Mouse (Mus musculus) neural tube, embryonic 13.5 days (tissue): ENCODE measurements at regions not wholly inside any gene's neighbourhood (a gene's known extent, or its start where the extent isn't known, plus 50 kb on each side); places are given as distances from the start of the nearest gene placed in this dataset.

Source experiments
- ATAC-seq: fragments of 200-750 bp; cut with Nextera tagmentation; 2 replicates; pipeline ENCODE4 v1.8.0; 2017; ENCODE audit warnings: low read depth, mild to moderate bottlenecking, moderate TSS enrichment, moderate library complexity
- H3K27ac ChIP-seq: fragments of 300-500 bp; sonication (generic); replicated peaks from 2 replicates; pipeline ENCODE4 v1.5.1; 2015; ENCODE audit warnings: moderate library complexity, mild to moderate bottlenecking, inconsistent platforms
- H3K27me3 ChIP-seq: fragments of 300-500 bp; sonication (generic); 2 replicates; pipeline ENCODE4 v1.6.1; 2015; ENCODE audit warnings: mild to moderate bottlenecking, inconsistent platforms
- H3K36me3 ChIP-seq: fragments of 300-500 bp; sonication (generic); 2 replicates; pipeline ENCODE4 v1.6.1; 2015; ENCODE audit warnings: mild to moderate bottlenecking, inconsistent platforms
- H3K4me1 ChIP-seq: fragments of 300-500 bp; sonication (generic); replicated peaks from 2 replicates; pipeline ENCODE4 v1.6.1; 2015; ENCODE audit warnings: inconsistent platforms
- H3K4me2 ChIP-seq: fragments of 300-500 bp; sonication (generic); 2 replicates; pipeline ENCODE4 v1.6.1; 2015; ENCODE audit warnings: inconsistent platforms, mild to moderate bottlenecking, moderate library complexity
- H3K4me3 ChIP-seq: fragments of 300-500 bp; sonication (generic); 2 replicates; pipeline ENCODE4 v1.5.1; 2015; ENCODE audit warnings: mild to moderate bottlenecking, inconsistent platforms
- H3K9ac ChIP-seq: fragments of 300-500 bp; sonication (generic); 2 replicates; pipeline ENCODE4 v1.6.1; 2015; ENCODE audit warnings: moderate library complexity, mild to moderate bottlenecking, inconsistent platforms
- H3K9me3 ChIP-seq: fragments of 300-500 bp; sonication (generic); 2 replicates; pipeline ENCODE4 v1.6.1; 2016; ENCODE audit warnings: inconsistent platforms
- WGBS: fragments of 180-500 bp; shearing (Covaris S2); methylation state at CpG from one replicate; pipeline ENCODE4 v1.1.7; 2015; 5-methylcytosine and 5-hydroxymethylcytosine counted together

DNA sequence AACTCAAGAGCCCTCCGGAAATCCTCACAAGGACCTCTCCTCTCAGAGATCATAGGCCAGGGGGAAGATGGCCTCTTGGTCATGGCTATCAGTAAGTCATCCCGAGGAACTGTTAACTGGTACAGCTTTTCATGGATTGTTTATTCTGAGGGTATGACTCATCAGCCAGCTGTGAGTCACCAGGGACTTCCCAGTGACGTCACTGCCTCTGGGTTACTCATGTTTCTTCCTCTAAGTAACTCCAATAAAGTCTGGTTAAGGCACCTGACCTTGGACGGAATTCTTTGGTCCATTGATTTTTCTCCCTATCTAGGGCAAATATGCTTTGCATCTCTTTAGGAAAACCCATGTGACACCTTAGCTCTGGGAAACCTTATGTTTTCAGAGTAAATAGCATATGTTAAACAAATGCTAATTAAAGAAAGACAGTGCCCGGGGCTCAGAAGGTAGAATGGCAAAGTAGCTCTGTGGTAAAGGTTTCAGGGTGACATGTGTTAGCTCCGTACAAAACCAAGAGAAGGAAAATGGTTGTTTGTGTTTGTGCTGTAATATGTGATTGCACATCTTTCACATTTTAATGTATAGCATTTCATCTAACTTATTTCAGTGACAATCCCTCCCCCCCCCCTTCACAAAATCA lies 289.7 kb upstream of the Xylt1 start:
- no peak overlapping the region for H3K9ac ChIP-seq
- WGBS: 63% methylated on average over 6 of the region's 6 CpGs
- no peaks in the 10 kb centered on the region for H3K9me3 ChIP-seq
- ATAC-seq: no peak
- H3K4me3 ChIP-seq: no peak overlapping the region
- no peaks in the 10 kb centered on the region for H3K27me3 ChIP-seq
- H3K36me3 ChIP-seq: no peaks in the 10 kb centered on the region
- no peaks in the 10 kb centered on the region for H3K4me1 ChIP-seq
- no peak overlapping the region for H3K27ac ChIP-seq
- H3K4me2 ChIP-seq: no peak overlapping the region

GRCm38 (mm10) chr7:117092860-117093259 lies 287.9 kb upstream of the Xylt1 start:
- no peak for ATAC-seq
- Histone ChIP-seq H3K9ac (no peak overlapping the region), H3K27ac (no peak overlapping the region)

DNA sequence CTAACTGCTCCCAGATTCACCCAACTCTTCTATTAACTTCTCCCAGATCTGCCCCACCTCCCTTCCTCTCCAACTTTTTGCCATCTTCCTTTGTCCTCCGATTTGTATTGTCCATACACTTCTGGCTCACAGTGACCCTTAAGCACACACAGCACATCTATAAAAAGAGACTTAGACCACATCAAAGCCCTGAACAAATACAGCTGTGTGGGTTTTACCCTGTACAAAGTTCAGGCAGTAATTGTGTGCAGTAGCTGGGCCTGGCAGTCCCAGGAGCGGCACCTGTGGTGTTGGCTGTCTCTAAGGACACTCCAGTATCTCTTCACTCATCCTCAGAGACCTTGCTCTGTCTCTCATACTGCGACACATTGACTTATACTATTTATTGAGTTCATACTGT lies 283.2 kb upstream of the Xylt1 start:
- no peak for ATAC-seq
- H3K4me1 ChIP-seq: no peaks in the 10 kb centered on the region
- no peak overlapping the region for H3K9ac ChIP-seq
- no peak overlapping the region for H3K4me3 ChIP-seq
- no peaks in the 10 kb centered on the region for H3K36me3 ChIP-seq
- H3K4me2 ChIP-seq: no peak overlapping the region
- H3K27ac ChIP-seq: no peak overlapping the region
- no peaks in the 10 kb centered on the region for H3K27me3 ChIP-seq
- 68% methylated on average over 3 of the region's 3 CpGs for WGBS
- no peaks in the 10 kb centered on the region for H3K9me3 ChIP-seq

More at GRCm38 (mm10) chr7:117092860-117093259, 287.9 kb upstream of the Xylt1 start:
- WGBS: 94% methylated on average over 4 of the region's 4 CpGs
- Histone ChIP-seq H3K27me3 (no peaks in the 10 kb centered on the region), H3K4me2 (no peak overlapping the region), H3K4me1 (no peaks in the 10 kb centered on the region), H3K4me3 (no peak overlapping the region), H3K36me3 (no peaks in the 10 kb centered on the region), H3K9me3 (no peaks in the 10 kb centered on the region)

DNA sequence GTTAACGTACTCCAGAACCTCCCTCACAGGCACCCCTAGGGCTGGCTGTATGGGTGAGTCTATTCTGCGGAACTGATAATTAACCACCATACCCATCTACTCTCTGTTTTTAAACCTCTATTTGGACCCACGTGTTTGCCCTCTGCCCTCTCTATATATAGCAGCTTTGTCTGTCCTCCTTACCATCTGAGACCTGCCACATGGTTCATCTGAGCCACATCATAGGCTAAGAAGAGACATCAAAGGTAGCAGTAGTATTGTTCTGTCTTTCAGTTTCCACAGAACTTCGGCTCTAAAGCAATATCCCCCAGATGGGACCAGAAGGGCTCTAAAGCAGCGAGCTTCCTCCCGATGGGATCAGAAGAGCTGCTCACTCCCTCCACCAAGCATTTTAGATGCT lies 281.7 kb upstream of the Xylt1 start:
- ATAC-seq: no peak

DNA sequence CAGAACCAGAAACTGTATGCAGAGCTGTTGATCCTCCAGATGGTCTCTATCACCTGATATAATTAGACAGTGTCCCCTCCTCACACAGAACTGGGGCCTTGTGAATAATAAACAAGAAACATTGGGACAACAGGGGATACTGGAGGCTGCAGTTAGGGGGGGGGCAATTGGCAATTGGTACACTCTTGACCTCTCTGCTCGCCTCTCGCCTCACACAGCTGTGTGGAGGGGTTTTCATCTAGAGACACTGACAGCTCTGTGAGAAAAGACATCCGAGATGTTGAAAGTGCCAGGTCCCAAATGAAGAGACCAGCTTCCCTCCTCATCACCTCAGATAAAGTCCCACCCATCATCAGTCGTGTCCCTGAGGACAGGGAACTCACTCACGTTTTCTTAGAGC lies 277.7 kb upstream of the Xylt1 start:
- H3K9ac ChIP-seq: no peak overlapping the region
- H3K4me1 ChIP-seq: no peaks in the 10 kb centered on the region
- no peak for ATAC-seq
- no peaks in the 10 kb centered on the region for H3K9me3 ChIP-seq
- H3K27ac ChIP-seq: no peak overlapping the region
- WGBS: 75% methylated on average over 5 of the region's 5 CpGs
- H3K27me3 ChIP-seq: no peaks in the 10 kb centered on the region
- no peak overlapping the region for H3K4me2 ChIP-seq
- H3K36me3 ChIP-seq: no peaks in the 10 kb centered on the region
- no peak overlapping the region for H3K4me3 ChIP-seq

More for the DNA sequence above, 281.7 kb upstream of the Xylt1 start:
- Histone ChIP-seq H3K9me3 (no peaks in the 10 kb centered on the region), H3K27me3 (no peaks in the 10 kb centered on the region), H3K36me3 (no peaks in the 10 kb centered on the region), H3K9ac (no peak overlapping the region), H3K4me2 (no peak overlapping the region), H3K4me1 (no peaks in the 10 kb centered on the region), H3K4me3 (no peak overlapping the region), H3K27ac (no peak overlapping the region)
- 74% methylated on average over 6 of the region's 6 CpGs for WGBS

DNA sequence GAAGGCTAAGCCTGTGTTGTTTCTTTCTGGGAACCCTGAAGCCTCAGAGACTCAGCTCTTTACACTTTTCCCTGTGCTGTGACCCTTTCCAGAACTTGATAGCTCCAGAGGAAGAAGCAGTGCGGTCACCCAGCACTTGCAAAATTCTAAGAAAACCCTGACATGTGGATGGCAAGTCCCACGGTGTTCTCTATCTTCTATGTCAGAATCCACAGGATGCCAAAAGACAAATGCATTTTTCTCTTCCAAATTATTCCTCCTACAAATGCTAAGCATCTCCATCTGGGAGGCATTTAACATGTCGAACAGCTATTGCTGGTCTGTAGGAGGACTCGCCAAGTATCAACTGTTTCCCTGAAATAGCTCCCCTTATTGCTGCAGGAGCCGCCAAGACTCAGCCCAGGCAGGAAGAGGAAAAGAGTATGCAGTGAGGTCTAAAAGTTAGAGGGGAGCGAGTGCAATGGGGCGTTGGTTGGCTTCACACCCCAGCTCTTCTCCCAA lies 274.0 kb upstream of the Xylt1 start:
- Histone ChIP-seq H3K4me1 (no peaks in the 10 kb centered on the region), H3K36me3 (no peaks in the 10 kb centered on the region), H3K27ac (no peak overlapping the region), H3K27me3 (no peaks in the 10 kb centered on the region), H3K9me3 (no peaks in the 10 kb centered on the region), H3K4me2 (no peak overlapping the region), H3K4me3 (no peak overlapping the region), H3K9ac (no peak overlapping the region)
- WGBS: 88% methylated on average over 7 of the region's 7 CpGs
- ATAC-seq: no peak

DNA sequence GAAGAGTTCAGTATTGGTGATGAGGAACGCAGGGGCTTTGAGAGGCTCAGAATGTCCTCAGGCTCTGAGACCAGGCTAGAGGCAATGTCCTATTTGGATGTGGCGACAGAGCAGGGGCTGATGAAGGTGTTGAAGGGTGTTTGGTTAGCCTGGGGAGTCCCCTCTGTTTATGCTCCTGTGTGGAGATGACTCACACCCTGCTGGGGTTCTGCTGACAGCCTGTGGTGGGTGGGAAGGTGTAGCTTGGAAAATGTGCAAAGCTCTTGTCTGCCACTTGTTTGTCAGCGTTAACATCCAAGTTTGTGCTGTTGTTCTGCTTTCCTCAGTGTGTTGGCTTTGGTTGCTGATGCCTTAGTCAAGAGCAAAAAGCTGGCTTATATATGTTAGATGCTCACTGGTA lies 272.4 kb upstream of the Xylt1 start:
- Histone ChIP-seq H3K4me2 (no peak overlapping the region), H3K27me3 (no peaks in the 10 kb centered on the region), H3K9ac (no peak overlapping the region), H3K4me1 (no peaks in the 10 kb centered on the region), H3K4me3 (no peak overlapping the region), H3K27ac (no peak overlapping the region), H3K36me3 (no peaks in the 10 kb centered on the region), H3K9me3 (no peaks in the 10 kb centered on the region)
- ATAC-seq: no peak
- WGBS: 89% methylated on average over 3 of the region's 3 CpGs

DNA sequence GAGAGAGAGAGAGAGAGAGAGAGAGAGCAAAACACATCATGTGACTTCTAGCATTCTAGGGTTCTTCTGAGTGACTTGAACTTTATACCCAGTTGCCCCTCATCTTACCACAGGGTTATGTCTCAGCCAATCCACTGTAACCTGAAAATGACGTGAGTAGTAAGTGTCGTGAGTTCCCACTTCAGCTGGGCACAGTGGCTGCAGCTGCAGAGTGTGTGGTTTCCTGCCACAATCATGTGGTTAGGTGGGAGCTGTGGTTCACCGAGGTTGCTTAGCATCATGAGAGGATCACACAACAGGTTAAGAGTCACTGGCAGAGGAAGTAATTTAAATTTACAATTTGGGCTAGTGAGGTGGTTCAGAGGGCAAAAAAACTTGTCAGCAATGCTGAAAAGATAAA lies 253.1 kb upstream of the Xylt1 start:
- Histone ChIP-seq H3K27me3 (no peaks in the 10 kb centered on the region), H3K4me3 (no peak overlapping the region), H3K4me2 (no peak overlapping the region), H3K36me3 (no peaks in the 10 kb centered on the region), H3K4me1 (no peaks in the 10 kb centered on the region), H3K27ac (no peak overlapping the region), H3K9ac (no peak overlapping the region), H3K9me3 (no peaks in the 10 kb centered on the region)
- WGBS: 67% methylated on average over 3 of the region's 3 CpGs
- no peak for ATAC-seq

- H3K4me3 ChIP-seq: no peak overlapping the region
- no peak for ATAC-seq
- WGBS: 94% methylated on average over 1 of the region's 1 CpGs
- no peak overlapping the region for H3K4me2 ChIP-seq
- H3K27me3 ChIP-seq: no peaks in the 10 kb centered on the region
- no peak overlapping the region for H3K9ac ChIP-seq
- no peaks in the 10 kb centered on the region for H3K36me3 ChIP-seq
- H3K27ac ChIP-seq: no peak overlapping the region
- H3K9me3 ChIP-seq: no peaks in the 10 kb centered on the region
- H3K4me1 ChIP-seq: peaks cover 11% of the 10 kb centered on the region
These were observed 245.9 kb upstream of the Xylt1 start for GRCm38 (mm10) chr7:117134869-117135268.

DNA sequence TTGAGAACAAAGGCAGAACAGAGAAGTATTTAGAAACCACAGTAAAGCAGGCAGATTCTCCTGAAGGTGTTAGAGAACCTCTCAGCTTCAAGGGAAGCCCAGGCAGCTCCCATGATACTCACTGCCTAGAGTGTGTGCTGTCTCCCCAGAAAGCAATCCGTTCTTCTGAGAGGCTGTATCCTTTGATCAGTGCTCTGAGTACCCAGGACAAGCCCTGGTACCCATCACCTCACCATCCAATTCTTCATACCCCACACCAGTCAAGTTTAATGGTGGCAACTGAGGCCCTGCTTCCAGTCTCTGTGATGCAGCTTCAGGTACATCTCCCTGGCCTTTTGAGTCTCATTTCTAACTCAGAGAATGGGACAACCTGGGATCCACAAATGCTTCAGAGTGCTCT lies 242.1 kb upstream of the Xylt1 start:
- peaks cover 17% of the 10 kb centered on the region for H3K4me1 ChIP-seq
- no peaks in the 10 kb centered on the region for H3K27me3 ChIP-seq
- no peak overlapping the region for H3K4me2 ChIP-seq
- H3K9ac ChIP-seq: no peak overlapping the region
- no peak overlapping the region for H3K27ac ChIP-seq
- no peaks in the 10 kb centered on the region for H3K36me3 ChIP-seq
- WGBS: 67% methylated on average over 1 of the region's 1 CpGs
- H3K4me3 ChIP-seq: no peak overlapping the region
- no peaks in the 10 kb centered on the region for H3K9me3 ChIP-seq
- no peak for ATAC-seq

DNA sequence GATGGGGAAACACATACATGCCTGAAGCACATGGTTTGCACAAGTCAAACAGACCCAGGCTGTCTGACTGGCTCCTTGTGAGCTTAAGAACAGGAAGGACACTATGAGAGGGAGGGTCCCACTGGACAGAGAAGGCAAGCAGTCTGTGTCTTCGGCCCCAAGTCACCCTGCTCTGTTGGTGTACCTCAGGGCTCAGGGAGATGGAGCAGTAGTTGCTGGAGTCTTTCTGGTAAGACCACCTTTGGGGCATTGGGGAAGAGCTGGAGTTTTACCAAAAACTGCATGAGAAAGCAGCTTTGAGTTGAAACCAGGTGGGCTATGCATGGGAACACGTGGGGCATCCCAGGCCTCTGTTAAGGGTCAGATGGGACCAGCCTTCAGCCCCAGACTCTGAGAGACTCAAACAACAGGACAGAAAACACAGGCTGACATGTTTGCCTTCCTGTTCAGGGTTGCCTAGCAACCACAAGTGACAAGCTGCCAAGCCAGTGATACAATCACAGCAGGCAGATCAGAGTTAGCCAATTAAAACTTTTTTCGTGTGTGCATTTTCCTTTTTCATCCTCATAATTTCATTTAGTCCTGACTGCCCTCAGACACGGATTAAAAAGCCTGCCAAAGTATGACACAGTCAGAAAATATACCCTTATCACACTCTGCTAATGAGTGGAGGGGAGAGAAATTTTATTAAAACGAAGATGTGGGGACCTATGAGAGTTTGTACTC lies 241.4 kb upstream of the Xylt1 start:
- Histone ChIP-seq H3K27ac (no peak overlapping the region; the same call in 1 of the 2 replicates), H3K4me3 (no peak overlapping the region), H3K4me1 (peaks cover 17% of the 10 kb centered on the region), H3K4me2 (no peak overlapping the region), H3K36me3 (no peaks in the 10 kb centered on the region), H3K27me3 (no peaks in the 10 kb centered on the region), H3K9me3 (no peaks in the 10 kb centered on the region), H3K9ac (no peak overlapping the region)
- ATAC-seq: peak; percentile 93
- WGBS: 17% methylated on average over 5 of the region's 5 CpGs

- H3K9ac ChIP-seq: no peak overlapping the region
- H3K36me3 ChIP-seq: no peaks in the 10 kb centered on the region
- H3K4me1 ChIP-seq: peaks cover 17% of the 10 kb centered on the region
- no peak overlapping the region for H3K27ac ChIP-seq
- whole genome bisulfite sequencing: 46% methylated on average over 1 of the region's 1 CpGs
- H3K9me3 ChIP-seq: no peaks in the 10 kb centered on the region
- H3K4me2 ChIP-seq: no peak overlapping the region
- no peak overlapping the region for H3K4me3 ChIP-seq
- H3K27me3 ChIP-seq: no peaks in the 10 kb centered on the region
- peak; percentile 28; the same call in 1 of the 2 replicates for ATAC-seq
These were observed 240.9 kb upstream of the Xylt1 start for GRCm38 (mm10) chr7:117139971-117140247.

GRCm38 (mm10) chr7:117146809-117147208 lies 234.0 kb upstream of the Xylt1 start:
- no peak overlapping the region for H3K4me2 ChIP-seq
- H3K9ac ChIP-seq: no peak overlapping the region
- ATAC-seq: no peak
- no peaks in the 10 kb centered on the region for H3K27me3 ChIP-seq
- WGBS: 86% methylated on average over 7 of the region's 7 CpGs
- H3K4me3 ChIP-seq: no peak overlapping the region
- no peaks in the 10 kb centered on the region for H3K36me3 ChIP-seq
- no peaks in the 10 kb centered on the region for H3K9me3 ChIP-seq
- H3K27ac ChIP-seq: no peak overlapping the region
- H3K4me1 ChIP-seq: no peaks in the 10 kb centered on the region
